Mouse (Mus musculus) left cerebral cortex, adult 2 months (tissue): ENCODE measurements at regions not wholly inside any gene's neighbourhood (a gene's known extent, or its start where the extent isn't known, plus 50 kb on each side); places are given as distances from the start of the nearest gene placed in this dataset.

Source experiments
- DNase-seq, 2 experiments: peaks; one replicate each; pipeline ENCODE4 v3.0.0; 2021 to 2022; ENCODE audit warnings: low spot score in 2 of 2, mixed read lengths in 1 of 2; ENCODE audit errors: extremely low spot score in 1 of 2
- H3K27ac ChIP-seq: fragments of 200-600 bp; 2 replicates; pipeline ENCODE4 v1.8.1; 2022
- H3K4me3 ChIP-seq: fragments of 200-600 bp; 2 replicates; pipeline ENCODE4 v1.8.1; 2022
- CTCF ChIP-seq: fragments of 200-600 bp; IDR thresholded peaks from 2 replicates; pipeline ENCODE4 v1.8.1; 2022; ENCODE audit warnings: antibody characterized with exemption, mild to moderate bottlenecking, moderate library complexity
- intact Hi-C: fragments of 180-260 bp; cut with DNase I; formaldehyde crosslinking; loops from one replicate; pipeline ENCODE4 v1.15.1; 2025

DNA sequence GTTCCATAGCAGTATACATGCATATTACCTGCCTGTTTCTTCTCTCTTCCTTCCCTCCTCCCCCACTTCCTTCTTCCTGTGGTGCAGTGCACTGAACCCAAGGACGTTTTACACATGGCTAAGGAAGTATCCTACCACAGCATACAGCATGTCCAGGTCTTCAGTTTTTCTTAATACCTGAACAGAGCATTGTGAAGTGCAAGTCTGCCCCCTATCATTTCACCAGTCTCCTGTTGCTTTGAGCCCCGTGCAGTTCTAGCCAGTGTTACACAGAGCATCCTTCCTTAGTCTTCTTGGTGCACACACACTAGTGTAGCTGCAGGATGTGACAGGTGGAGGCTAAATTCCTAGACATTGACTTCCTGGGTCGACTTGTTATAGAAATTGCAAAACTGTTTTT lies 53.7 kb upstream of the Foxb1 start:
- Histone ChIP-seq H3K4me3 (no peak overlapping the region), H3K27ac (no peak overlapping the region)
- TF ChIP-seq CTCF = no peak
- DNase-seq = no peak
- intact Hi-C loops = no loop called here

DNA sequence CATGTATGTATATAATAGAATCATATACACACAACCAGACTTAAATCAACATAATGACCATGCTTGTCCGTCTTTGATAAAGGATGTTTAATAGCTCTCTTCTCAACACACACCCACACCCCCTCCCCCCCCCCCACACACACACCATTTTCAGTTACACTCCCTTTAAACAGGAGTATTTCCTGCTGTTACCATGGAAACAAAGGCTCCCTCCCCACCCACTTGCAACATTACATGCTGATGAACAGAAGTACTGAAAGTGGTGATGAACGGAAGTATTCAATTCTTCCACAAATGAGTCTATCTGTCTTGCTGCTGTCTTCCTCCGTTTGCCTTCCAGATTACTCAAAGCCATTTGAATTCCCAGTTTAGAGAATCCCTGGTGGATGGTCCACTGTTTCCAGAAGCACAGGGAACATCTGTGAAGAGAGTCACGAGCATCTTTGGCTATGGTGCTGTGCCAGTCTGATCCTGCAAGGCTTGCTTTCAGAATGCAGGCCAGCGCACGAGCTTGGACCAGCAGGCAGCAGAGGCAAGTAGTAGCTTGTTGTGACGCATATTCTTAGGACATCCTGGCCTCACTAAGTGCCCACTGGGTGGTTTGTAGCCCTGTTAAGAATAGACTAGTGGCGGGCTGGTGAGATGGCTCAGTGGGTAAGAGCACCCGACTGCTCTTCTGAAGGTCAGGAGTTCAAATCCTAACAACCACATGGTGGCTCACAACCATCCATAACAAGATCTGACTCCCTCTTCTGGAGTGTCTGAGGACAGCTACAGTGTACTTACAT lies 62.6 kb upstream of the Foxb1 start:
- TF ChIP-seq CTCF = no peak
- no peak for DNase-seq
- H3K27ac ChIP-seq = no peak overlapping the region
- H3K4me3 ChIP-seq = no peak overlapping the region
- intact Hi-C loops = no loop called here

DNA sequence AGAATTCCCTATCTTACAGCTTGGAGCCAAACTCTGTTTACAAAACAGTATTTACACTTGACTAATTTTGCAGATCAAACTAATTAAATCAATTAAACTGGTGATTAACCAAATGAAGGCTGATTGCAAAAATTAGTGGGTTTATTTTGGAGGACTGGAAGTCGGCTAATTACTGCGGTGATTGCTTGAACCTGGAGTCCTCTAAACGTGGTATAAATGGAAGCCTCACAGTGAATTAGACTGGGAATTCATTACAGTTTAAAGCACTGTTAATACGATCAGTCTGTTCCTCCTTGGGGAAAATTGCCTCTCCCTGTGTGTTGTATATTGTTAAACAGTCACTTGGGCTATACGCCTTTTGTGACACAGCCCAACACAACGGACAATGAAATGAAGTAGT lies 67.7 kb upstream of the Foxb1 start:
- intact Hi-C loops = no loop called here
- H3K4me3 ChIP-seq = no peak overlapping the region
- DNase-seq = no peak
- H3K27ac ChIP-seq = no peak overlapping the region
- TF ChIP-seq CTCF = no peak

DNA sequence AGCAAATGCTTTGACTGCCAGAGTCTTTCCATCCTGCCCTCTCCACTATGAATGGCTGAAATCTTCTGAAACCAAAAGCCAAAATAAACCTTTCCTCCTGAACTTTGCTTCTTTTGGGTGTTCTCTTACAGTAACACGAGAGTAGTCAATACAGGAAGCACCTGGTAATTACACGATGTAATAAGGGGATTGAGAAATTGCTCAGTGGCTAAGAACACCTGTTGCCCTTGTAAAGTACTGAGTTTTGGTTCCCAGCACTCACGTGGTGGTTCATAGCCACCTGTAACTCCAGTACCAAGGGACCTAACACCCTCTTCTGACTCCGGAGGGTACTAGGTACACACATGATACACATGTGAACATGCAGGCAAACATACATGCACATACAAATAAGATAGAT lies 74.7 kb upstream of the Foxb1 start:
- no peak overlapping the region for H3K27ac ChIP-seq
- TF ChIP-seq CTCF = no peak
- H3K4me3 ChIP-seq = no peak overlapping the region
- intact Hi-C loops = no loop called here
- no peak for DNase-seq

DNA sequence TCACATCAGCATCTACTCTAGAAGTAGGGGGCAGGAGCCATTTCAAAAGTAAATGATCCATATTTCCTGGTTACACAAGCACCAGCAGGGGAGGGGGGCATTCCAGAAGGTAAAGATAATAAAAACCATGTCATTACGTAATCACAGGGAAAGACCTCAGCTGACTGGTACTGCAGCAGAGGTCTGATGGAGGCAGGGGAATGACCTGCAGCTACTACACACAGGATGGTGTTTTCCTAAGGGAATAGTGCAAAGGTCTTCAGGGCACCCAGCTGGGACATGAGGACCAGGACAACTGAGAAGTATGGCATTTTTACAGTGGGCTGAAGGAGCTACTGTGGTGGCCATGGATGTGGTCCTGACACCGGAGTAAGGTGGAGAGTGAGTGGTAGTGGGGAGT lies 78.5 kb upstream of the Foxb1 start:
- Histone ChIP-seq H3K4me3 (no peak overlapping the region), H3K27ac (no peak overlapping the region)
- no peak for DNase-seq
- intact Hi-C loops = no loop called here
- TF ChIP-seq CTCF = no peak

DNA sequence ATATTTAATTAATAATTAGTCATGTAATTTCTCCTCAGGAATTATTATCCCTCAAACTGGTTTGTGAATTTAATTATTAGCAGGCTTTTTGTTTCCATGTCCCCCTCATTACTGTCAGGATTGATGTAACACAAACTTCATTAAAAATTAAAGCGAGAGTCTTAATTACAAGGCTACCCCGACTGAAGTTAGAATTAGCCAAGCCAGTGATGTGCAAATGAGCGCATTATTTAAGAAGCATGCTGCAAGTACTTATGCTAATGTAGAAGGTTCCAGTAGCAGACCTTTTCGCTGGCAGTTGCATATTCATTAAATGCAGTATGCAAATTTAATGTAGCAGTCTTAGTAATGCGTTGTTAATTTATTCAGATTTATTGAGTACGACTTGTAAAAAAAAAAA lies 84.0 kb upstream of the Foxb1 start:
- Histone ChIP-seq H3K27ac (no peak overlapping the region), H3K4me3 (no peak overlapping the region)
- no peak for DNase-seq
- TF ChIP-seq CTCF = no peak
- intact Hi-C loops = no loop called here

DNA sequence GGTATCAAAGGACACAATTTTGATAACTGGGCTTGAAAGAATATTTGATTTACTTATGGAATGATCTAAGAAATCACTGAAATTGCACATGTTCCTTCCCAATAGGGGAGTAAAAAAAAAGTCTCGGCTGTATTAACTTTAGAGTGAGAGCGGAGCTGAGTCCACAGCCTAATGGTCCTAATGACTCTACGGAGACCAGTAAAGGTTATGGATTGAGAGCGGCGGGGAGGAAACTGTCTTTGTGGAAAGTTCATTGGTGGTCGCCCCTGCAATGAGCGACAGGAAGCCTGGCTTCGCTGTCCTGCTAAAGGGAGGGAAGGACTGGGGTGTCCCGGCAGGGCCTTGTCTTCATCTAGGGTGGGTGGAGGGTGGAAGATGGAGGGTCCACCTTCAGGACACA lies 84.5 kb upstream of the Foxb1 start:
- intact Hi-C loops = no loop called here
- H3K4me3 ChIP-seq = no peak overlapping the region
- DNase-seq = no peak
- no peak for TF ChIP-seq CTCF
- no peak overlapping the region for H3K27ac ChIP-seq

DNA sequence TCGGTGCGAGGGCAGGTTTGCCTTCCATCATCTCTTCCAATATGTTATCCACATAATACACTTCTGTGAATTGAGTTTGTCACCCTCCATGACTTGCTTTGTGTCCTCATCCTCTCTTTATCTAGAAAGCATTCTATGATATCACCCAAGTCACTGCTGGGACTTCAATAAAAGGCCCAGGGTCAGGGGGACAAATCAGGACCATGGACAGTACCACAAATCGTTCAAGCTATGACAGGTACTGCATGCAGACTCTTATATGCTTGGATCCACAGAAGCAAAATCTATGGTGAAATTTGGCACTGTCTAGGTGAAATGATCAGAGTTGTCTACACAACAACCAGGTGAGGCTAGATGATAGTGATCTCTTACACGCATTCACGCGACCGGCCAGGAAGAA lies 95.9 kb upstream of the Foxb1 start:
- intact Hi-C loops = no loop called here
- Histone ChIP-seq H3K4me3 (no peak overlapping the region), H3K27ac (no peak overlapping the region)
- no peak for DNase-seq
- TF ChIP-seq CTCF = no peak

DNA sequence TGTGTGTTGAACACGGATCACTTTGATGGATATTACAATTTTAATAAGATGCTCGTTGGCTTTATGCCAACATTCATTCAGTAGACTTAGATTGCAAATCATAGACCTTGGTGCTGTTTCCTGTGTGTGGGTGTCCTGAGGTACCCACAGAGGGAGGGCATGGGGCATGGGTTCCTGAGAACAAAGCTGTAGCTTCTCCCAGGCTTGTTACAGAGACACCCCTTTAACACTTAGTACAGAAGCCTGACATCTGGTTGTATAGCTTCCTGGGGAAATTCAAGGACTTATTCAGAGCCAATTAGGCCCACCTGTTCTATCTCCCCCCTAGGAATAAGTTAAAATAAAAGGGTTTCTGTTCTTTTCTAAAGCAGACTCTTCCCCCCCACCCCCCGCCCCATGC lies 97.9 kb upstream of the Foxb1 start:
- H3K27ac ChIP-seq = no peak overlapping the region
- DNase-seq = no peak
- intact Hi-C loops = no loop called here
- TF ChIP-seq CTCF = no peak
- no peak overlapping the region for H3K4me3 ChIP-seq

DNA sequence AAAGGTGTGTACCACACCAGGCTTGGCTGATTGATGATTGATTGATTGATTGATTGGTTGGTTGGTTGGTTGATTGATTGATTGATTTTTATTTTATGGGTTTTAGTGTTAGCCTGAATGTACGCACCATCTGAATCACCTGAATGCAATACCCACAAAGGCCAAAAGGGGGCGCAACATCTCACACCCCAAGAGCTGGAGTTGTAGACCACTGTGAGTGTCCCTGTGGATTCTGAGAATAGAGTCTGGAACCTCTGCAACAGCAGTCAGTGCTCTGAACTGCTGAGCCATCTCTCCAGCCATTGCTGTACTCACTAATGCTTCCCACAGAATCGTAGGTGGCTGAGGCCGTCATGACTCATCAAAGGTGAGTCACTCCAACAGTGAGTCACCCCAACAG lies 109.4 kb upstream of the Foxb1 start:
- intact Hi-C loops = no loop called here
- Histone ChIP-seq H3K27ac (no peak overlapping the region), H3K4me3 (no peak overlapping the region)
- TF ChIP-seq CTCF = peak; percentile 27
- no peak for DNase-seq

DNA sequence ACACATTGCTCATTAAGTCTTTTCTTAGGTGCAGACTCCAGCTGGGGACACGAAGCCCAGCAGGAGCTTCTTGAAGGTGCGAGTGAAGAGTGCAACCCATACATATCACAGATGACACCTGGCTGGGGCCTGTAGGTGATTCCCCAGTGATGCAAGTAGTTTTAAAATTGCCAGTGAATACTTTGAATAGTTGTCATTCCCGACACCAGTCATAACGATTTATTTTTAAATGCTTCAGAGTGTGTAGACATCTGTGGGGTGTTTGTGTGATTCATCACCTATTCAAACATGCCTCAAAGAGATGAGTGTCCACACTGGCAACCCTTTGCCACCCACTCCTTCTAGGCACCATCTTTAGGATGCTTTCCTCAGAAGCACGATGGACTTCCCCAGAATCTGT lies 102.9 kb upstream of the Bnip2 start:
- H3K27ac ChIP-seq = no peak overlapping the region
- intact Hi-C loops = no loop called here
- no peak overlapping the region for H3K4me3 ChIP-seq
- DNase-seq = no peak
- TF ChIP-seq CTCF = no peak

DNA sequence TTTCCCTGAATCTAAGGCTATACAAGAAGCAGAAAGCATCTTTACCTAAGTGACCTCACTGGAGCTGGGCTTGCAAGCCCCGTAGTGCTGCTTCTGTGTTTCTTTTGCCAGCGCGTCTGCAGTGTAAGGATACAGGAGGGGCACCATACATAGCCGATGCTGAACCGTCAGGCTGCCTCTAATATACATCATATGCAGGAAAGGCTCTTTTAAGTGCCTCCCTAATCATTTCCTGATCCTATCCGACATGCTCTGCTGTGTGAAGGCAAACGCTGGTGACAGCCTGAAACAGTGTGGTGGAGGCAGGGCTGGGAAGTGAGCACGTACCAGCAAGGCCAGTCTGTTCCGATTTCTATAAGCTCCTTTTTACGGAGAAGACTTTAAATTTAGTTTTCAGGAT lies 91.2 kb upstream of the Bnip2 start:
- intact Hi-C loops = no loop called here
- no peak overlapping the region for H3K4me3 ChIP-seq
- no peak for TF ChIP-seq CTCF
- DNase-seq = no peak
- H3K27ac ChIP-seq = no peak overlapping the region

DNA sequence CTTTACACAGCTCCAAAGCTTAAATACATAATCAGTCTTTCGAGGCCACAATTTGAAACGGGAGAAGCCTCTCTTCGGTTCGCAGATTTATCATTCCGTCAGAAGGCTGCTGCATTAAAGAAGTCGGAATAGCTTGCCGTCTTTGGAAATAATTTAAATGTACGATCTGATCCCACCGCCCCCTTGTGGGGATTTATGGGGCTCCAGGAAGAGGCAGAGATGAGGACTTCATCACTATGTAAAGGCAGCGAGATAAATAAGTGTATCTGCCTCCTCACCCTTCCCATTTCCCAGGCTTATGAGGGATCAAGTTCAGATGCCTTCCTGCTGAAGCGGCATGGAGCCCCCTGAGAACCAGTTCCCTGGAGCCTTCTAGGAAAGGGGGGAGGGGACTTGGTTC lies 89.9 kb upstream of the Bnip2 start:
- Histone ChIP-seq H3K27ac (no peak overlapping the region), H3K4me3 (no peak overlapping the region)
- intact Hi-C loops = no loop called here
- DNase-seq = no peak
- TF ChIP-seq CTCF = peak; percentile 33
